Mouse (Mus musculus): ENCODE data around the gene Efna4.

DNA sequence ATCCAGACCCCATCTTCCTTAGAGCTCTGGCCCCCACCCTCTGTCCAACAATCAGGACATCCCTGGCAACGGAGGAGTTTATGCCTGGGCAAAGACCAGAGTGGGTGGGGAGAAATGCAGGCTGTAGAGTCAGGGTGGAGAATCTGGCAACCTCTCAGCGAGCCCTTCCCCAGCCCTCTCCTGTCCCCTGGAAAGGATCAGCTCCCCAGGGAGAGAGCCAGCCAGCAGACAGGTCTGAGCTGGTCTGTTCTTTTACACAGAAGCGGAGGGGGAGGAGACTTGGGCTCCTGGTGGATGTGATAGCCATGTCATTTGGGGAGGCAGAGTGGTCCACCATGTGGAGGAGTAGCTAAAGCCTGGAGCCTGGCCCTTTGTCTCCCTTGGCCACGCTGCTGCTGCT is 9.2 kb downstream of the Efna4 start:
- TF ChIP-seq FLI1 (IDR thresholded peaks at IDR 0.05; ENCODE audit: low read length) (no peak), GATA1 (IDR thresholded peaks at IDR 0.05; ENCODE audit: borderline replicate concordance, low read length) (no peak)

Measured in megakaryocyte, embryonic 14.5 days (primary cell).